Mouse (Mus musculus) lung, embryonic 16.5 days (tissue): ENCODE data around the gene Fgd6. TPM values are rescaled to one million over a fixed set of nuclear protein-coding genes. Genes with fewer than 3 reads are reported as not detected.

Experiments used
- ATAC-seq: fragments of 200-750 bp; cut with Nextera tagmentation; 2 replicates; pipeline ENCODE4 v1.8.0; 2017; ENCODE audit warnings: low read depth, mild to moderate bottlenecking, moderate library complexity
- H3K27ac ChIP-seq: fragments of 300-500 bp; sonication (generic); 2 replicates; pipeline ENCODE4 v1.5.1; 2014; ENCODE audit warnings: mild to moderate bottlenecking, control low read depth, low read length
- H3K27me3 ChIP-seq: fragments of 300-500 bp; sonication (generic); 2 replicates; pipeline ENCODE4 v1.6.1; 2014; ENCODE audit warnings: low read depth, low read length, mixed read lengths; ENCODE audit not compliant: control insufficient read depth, insufficient read depth
- H3K36me3 ChIP-seq: fragments of 300-500 bp; sonication (generic); 2 replicates; pipeline ENCODE4 v1.6.1; 2014; ENCODE audit warnings: low read length; ENCODE audit not compliant: control insufficient read depth, insufficient read depth
- H3K4me1 ChIP-seq: fragments of 300-500 bp; sonication (generic); replicated peaks from 2 replicates; pipeline ENCODE4 v1.6.1; 2014; ENCODE audit warnings: low read length, mixed read lengths; ENCODE audit not compliant: control insufficient read depth, insufficient read depth
- H3K4me2 ChIP-seq: fragments of 300-500 bp; sonication (generic); 2 replicates; pipeline ENCODE4 v1.6.1; 2014; ENCODE audit warnings: low read depth, low read length, control low read depth
- H3K4me3 ChIP-seq: fragments of 300-500 bp; sonication (generic); 2 replicates; pipeline ENCODE4 v1.5.1; 2014; ENCODE audit warnings: mild to moderate bottlenecking, low read length, control low read depth
- H3K9ac ChIP-seq: fragments of 300-500 bp; sonication (generic); 2 replicates; pipeline ENCODE4 v1.6.1; 2014; ENCODE audit warnings: low read length, control low read depth
- H3K9me3 ChIP-seq: fragments of 300-500 bp; sonication (generic); 2 replicates; pipeline ENCODE4 v1.6.1; 2016; ENCODE audit warnings: low read length; ENCODE audit not compliant: control insufficient read depth
- WGBS: fragments of 180-500 bp; shearing (Covaris S2); extraction: QIAGEN DNeasy Blood & Tissue Kit; methylation state at CpG from one replicate; pipeline ENCODE4 v1.1.7; 2014; 5-methylcytosine and 5-hydroxymethylcytosine counted together
- polyA plus RNA-seq: library from polyadenylated mRNA; unstranded; fragments of >200 nt; fragmentation: Nextera tagmentation; extraction: Ambion mirVana; gene quantifications from 2 replicates; pipeline ENCODE4 v1.2.1, GENCODE M21; 2015

The Fgd6 gene
- polyA plus RNA-seq, 1 experiment from 2014 or later = 2.9 TPM

DNA sequence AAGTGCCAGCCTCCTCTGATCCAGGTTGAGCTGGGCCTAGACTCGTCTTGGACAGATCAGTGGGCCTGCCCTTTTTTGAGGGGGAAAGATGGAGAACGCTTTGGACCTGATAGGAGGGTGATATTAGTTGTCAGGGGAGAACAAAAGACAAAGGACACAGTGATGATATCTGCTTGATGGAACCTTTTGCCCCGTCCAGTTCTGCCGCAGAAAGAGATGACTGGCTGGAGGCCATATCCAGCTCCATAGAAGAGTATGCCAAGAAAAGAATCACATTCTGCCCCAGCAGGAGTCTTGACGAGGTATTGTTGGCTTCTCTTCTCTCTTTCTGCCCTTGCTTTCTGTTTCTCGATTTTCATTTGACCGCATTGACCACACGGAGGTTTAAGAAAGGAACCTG lies 97.3 kb downstream of the Fgd6 start:
- Histone ChIP-seq H3K9ac (no peak overlapping the region), H3K9me3 (no peaks in the 10 kb centered on the region), H3K4me2 (no peak overlapping the region), H3K27ac (no peak overlapping the region), H3K4me3 (no peak overlapping the region), H3K27me3 (no peaks in the 10 kb centered on the region), H3K36me3 (no peaks in the 10 kb centered on the region), H3K4me1 (peaks cover 17% of the 10 kb centered on the region)
- 67% methylated on average over 8 of the region's 8 CpGs for WGBS
- 0 out of 2 replicates have a peak, but pooled peaks have one; percentile 2 for ATAC-seq

DNA sequence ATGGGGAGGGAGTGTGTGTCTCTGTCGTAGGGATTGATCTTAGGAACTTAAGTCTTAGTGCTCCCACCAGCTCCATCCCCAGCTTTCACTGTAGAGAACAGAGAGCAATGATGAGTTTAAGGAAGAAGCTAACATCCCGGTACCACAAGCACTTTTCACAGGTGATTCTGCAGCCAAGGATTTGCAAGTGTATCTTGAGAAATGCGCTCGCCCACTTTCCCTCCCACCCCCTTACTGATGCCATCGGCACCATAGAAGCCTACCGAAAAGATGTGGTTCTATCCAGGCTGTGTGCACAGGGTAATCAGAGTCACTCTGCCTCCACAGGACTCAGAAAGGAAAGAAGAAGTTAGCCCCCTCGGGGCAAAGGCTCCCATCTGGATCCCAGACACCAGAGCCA lies 97.9 kb downstream of the Fgd6 start:
- no peak overlapping the region for H3K9ac ChIP-seq
- no peak overlapping the region for H3K27ac ChIP-seq
- 87% methylated on average over 7 of the region's 7 CpGs for WGBS
- H3K9me3 ChIP-seq = no peaks in the 10 kb centered on the region
- no peaks in the 10 kb centered on the region for H3K27me3 ChIP-seq
- ATAC-seq = no peak
- peaks cover 12% of the 10 kb centered on the region for H3K4me1 ChIP-seq
- H3K36me3 ChIP-seq = no peaks in the 10 kb centered on the region
- H3K4me3 ChIP-seq = no peak overlapping the region
- no peak overlapping the region for H3K4me2 ChIP-seq

DNA sequence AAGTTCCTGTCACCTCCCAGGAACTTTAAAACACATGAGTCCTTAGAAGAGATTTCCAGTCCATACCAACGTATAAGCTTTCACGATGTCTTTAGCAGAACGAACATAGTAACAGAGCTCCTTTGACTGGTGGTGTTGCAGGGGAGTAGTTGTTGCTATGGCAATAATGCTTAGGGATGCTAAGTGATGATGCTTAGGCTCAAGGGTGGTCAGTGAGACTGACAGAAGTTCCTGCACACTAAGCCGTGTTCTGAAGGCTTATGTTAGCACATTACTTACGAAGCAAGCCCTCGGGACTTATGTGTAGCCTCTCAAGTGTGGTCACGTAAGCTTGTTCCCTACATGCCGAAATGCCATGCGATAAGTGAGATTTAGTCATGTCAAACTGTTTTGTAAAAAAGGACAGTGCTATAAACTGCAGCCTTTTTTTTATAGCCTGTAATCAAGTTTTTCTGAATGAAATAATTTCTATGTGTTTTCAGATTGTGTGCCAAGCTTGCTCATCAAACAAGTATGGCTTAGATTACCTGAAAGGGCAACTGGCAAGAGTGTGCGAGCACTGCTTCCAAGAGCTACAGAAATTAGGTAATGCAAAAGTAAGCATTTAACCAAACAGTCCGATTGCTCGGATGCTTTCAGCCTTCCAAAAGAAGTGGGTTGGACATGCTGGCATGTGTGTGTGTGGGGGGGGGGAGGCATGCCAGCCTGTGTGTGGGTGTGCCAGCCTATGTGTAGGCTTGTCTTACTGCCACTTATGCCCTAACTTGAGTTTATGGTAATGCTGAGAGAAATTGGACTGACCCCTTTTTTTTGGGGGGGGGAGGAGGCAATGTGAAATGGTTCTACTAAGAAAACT lies 99.0 kb downstream of the Fgd6 start:
- WGBS = 89% methylated on average over 12 of the region's 12 CpGs

DNA sequence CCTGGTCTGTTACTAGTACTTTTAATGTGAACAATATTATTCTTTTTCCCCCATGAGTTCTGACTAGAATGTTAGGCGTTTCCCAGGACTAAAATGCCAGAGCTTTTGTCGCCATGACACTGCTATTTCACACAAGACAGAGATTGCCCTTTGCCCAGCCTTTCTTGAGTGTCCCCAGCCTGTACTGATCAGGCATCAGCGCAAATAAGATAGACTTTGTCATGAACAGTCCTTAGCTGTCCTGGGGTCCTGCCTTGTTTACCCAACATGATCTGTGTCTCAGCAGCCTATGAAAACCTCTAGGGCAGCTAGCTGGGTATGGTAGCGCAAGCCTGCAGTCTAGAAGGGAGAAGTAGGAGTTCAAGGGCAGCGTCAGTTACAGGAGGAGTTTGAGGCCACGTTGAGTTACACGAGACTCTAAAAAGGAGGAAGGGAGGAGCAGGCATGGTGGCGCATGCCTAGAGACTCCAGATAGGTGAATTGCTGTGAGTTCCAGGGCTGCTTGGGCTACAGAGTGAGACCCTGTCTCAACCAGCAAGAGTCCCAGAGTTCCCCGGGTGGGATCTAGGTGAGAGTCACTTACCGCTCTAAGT lies 103.2 kb downstream of the Fgd6 start:
- no peak overlapping the region for H3K4me2 ChIP-seq
- WGBS = 85% methylated on average over 10 of the region's 10 CpGs
- no peaks in the 10 kb centered on the region for H3K4me1 ChIP-seq
- no peak for ATAC-seq
- H3K9me3 ChIP-seq = no peaks in the 10 kb centered on the region
- H3K4me3 ChIP-seq = no peak overlapping the region
- no peaks in the 10 kb centered on the region for H3K36me3 ChIP-seq
- H3K27me3 ChIP-seq = no peaks in the 10 kb centered on the region
- no peak overlapping the region for H3K9ac ChIP-seq
- no peak overlapping the region for H3K27ac ChIP-seq

More for the DNA sequence above, 99.0 kb downstream of the Fgd6 start:
- no peaks in the 10 kb centered on the region for H3K36me3 ChIP-seq
- no peaks in the 10 kb centered on the region for H3K9me3 ChIP-seq
- H3K27me3 ChIP-seq = no peaks in the 10 kb centered on the region
- H3K4me1 ChIP-seq = peaks cover 5% of the 10 kb centered on the region
- no peak for ATAC-seq
- H3K4me3 ChIP-seq = no peak overlapping the region
- H3K9ac ChIP-seq = no peak overlapping the region
- H3K4me2 ChIP-seq = no peak overlapping the region
- H3K27ac ChIP-seq = no peak overlapping the region

DNA sequence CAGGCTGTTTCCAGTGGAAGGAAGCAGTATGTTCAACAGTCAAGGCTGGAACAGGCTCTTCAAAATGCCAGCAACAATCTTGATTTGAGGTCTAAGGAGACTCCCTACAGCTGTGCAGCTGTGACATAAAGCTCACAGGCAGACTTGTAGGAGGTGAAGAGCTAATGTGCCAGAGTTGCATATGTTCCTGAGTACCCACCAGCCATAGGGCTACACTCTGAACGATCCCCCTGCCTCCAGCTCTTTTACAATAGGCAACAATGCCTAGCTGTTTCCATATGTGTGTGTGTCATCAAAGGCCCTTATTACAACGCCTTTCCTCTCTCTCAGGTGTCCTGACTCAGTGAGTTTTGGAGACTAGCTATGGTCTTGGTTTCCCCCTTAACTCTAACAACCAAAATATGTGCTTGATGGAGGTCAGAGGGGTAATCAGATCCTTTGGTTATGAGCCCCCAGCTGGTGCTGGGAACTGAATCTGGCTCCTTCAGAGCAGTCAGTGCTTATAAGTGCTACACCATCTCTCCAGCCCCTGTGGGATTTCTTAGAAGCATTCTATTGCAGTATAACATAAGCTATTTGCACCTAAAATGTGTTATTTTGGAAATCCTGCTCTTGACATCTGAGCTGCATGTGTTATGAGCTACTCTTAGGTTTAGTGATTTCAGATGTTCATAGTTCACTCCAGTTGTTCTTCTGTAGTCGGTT lies 104.6 kb downstream of the Fgd6 start:
- no peaks in the 10 kb centered on the region for H3K27me3 ChIP-seq
- no peak overlapping the region for H3K9ac ChIP-seq
- no peak for ATAC-seq
- no peak overlapping the region for H3K4me2 ChIP-seq
- no peak overlapping the region for H3K27ac ChIP-seq
- H3K9me3 ChIP-seq = no peaks in the 10 kb centered on the region
- no peak overlapping the region for H3K4me3 ChIP-seq
- no peaks in the 10 kb centered on the region for H3K36me3 ChIP-seq
- 79% methylated on average over 3 of the region's 3 CpGs for WGBS
- peaks cover 4% of the 10 kb centered on the region for H3K4me1 ChIP-seq

DNA sequence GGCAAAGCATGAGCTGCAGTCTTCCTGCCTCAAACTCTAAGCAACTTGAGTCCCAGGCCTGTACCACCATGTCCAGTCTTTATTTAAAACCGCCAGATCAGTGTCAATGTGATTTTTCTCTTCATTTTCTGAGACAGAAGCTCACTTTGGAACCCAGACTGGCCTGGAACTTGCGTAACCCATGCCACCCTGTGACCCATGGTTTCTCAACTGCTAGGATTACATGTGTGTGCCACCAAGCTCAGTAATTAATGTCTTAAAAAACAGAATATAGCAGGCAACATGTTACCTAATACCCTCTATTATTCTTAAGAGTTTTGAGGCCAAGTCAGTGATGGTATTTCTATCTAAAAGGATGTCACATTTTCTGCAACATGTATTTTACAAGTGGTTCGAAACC lies 106.6 kb downstream of the Fgd6 start:
- no peak overlapping the region for H3K9ac ChIP-seq
- no peaks in the 10 kb centered on the region for H3K9me3 ChIP-seq
- H3K4me2 ChIP-seq = no peak overlapping the region
- H3K4me1 ChIP-seq = peaks cover 4% of the 10 kb centered on the region
- ATAC-seq = no peak
- H3K27me3 ChIP-seq = no peaks in the 10 kb centered on the region
- no peak overlapping the region for H3K4me3 ChIP-seq
- no peaks in the 10 kb centered on the region for H3K36me3 ChIP-seq
- 93% methylated on average over 3 of the region's 3 CpGs for WGBS
- H3K27ac ChIP-seq = no peak overlapping the region

DNA sequence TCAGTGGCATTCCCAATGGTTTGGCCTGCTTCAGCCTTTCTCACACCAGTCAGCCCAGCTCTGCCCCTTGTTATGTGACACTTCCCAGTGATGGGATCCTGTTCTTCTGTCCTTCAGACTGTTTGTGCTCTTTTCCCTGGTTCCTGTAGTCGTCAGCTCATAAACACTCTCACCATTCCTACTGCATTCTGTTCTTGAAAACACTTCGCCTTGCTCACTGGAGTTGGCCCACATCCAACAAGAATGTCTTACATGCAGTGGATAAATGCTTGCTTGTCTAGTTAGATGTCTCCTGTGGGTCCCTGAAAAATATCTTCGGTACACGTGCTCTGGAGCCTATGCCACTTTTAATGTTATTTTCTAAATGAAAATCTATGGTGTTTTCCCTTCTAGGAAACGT lies 108.8 kb downstream of the Fgd6 start:
- H3K27ac ChIP-seq = 0 out of 2 replicates have a peak overlapping the region, but pooled peaks have one; percentile 6
- no peak overlapping the region for H3K4me2 ChIP-seq
- H3K27me3 ChIP-seq = no peaks in the 10 kb centered on the region
- peaks cover 9% of the 10 kb centered on the region for H3K4me1 ChIP-seq
- WGBS = 41% methylated on average over 5 of the region's 5 CpGs
- H3K4me3 ChIP-seq = no peak overlapping the region
- ATAC-seq = peak; percentile 40; the same call in 1 of the 2 replicates
- H3K9ac ChIP-seq = no peak overlapping the region
- no peaks in the 10 kb centered on the region for H3K9me3 ChIP-seq
- no peaks in the 10 kb centered on the region for H3K36me3 ChIP-seq

DNA sequence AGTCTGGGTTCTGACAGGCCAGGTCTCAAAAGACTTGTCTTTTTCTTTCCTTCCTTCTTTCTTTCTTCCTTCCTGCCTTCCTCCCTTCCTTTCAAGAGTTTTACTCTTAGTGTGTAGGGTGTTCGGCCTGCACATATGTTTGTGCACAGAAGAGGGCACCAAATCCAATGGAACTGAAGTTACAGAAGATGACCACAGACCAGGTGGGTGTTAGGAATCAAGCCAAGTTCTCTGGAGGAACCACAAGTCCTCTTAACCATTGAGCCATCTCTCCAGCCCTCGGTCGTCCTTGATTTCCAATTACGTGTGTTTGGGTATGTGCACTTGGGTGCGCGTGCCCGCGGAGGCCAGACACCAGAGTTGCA lies 111.6 kb downstream of the Fgd6 start:
- Histone ChIP-seq H3K27me3 (no peaks in the 10 kb centered on the region), H3K9me3 (no peaks in the 10 kb centered on the region), H3K36me3 (no peaks in the 10 kb centered on the region), H3K4me2 (peak overlapping the region; percentile 71), H3K9ac (peak overlapping the region; percentile 95), H3K27ac (peak overlapping the region; percentile 96), H3K4me3 (peak overlapping the region; percentile 89), H3K4me1 (peaks cover 17% of the 10 kb centered on the region)
- ATAC-seq = peak; percentile 34; the same call in 1 of the 2 replicates
- WGBS = 6% methylated on average over 8 of the region's 8 CpGs
